Mouse (Mus musculus): ENCODE measurements around the gene Prps1.

The Prps1 gene
- long read RNA-seq, experiment 1, transcript Prps1-201 (7 exons, 1,965 nt): major isoform, 7 of 7 reads
- long read RNA-seq, experiment 1, partial matches to known transcripts: 0 of 7 reads
- long read RNA-seq, experiment 1, other reads (novel, unspliced or antisense): 0 of 7 reads
- long read RNA-seq, experiment 2, transcript Prps1-201 (7 exons, 1,965 nt): major isoform, 6 of 9 reads
- long read RNA-seq, experiment 2, partial matches to known transcripts: 0 of 9 reads
- long read RNA-seq, experiment 2, other reads (novel, unspliced or antisense): 3 of 9 reads

DNA sequence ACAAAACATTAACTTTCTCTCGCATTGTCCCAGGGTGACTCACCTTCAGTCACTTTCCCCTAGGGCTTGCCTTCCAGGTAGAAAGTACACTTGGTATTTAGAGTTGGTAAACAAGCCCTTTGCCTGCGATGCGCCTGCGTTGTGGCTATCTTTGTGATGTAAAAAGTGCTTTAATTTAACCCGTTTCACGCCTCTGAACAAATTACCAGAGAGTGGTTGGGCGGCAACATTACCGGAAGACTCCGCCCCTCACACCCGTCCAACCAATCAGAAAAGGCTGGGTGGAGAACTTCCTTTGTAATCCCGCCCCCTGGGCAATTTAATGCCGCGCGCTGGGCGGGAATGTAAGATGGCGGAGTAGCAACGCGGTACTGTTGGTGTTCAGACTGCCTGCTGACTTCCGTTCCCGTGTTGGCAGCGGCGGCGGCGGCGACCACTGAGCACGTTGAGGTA lies at the start of gene Prps1:
TSS of gene Prps1 (plus strand) at position 335 of the 453 bp plus-strand sequence.
- intact Hi-C loops (cut with DNase I): no loop called here

DNA sequence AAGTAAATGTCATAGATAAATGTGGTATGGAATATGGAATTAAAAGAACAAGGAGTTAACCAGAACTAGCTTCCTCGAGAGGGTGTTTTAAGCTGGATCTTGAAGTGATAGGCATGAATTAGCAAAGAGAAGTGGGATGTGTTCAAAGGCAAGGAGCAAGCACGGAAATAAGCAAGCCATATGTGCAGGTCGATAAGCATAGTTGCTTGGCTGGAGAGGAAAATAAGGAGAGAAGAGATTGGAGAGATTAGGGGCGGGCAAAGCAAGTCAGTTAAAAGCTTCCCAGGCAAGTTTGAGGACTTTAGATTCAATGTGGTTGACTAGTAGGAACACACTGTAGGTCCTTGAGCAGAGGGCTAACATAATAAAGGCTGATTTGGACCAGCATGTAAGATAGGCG lies 48.8 kb upstream of the Prps1 start:
- intact Hi-C loops (cut with DNase I): no loop called here

DNA sequence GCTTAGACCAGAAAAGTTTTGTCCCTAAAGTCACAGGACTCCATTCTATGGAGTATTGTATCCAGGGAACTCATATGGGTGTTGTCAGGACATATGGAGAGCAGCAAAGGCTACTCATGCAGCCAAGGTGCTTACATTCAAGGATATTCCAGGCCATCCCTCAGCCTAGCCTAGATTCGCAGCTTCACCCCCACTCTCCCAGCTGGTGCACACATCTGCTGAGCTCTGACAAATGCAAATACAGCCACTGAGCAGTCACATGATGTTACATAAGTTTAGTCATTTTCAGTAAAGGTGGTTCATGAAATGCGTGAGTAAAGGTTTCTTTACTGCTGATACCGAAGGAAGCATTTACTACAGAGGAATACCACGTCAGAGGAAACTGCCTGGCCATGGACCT lies 37.9 kb upstream of the Prps1 start:
- intact Hi-C loops (cut with DNase I): no loop called here

DNA sequence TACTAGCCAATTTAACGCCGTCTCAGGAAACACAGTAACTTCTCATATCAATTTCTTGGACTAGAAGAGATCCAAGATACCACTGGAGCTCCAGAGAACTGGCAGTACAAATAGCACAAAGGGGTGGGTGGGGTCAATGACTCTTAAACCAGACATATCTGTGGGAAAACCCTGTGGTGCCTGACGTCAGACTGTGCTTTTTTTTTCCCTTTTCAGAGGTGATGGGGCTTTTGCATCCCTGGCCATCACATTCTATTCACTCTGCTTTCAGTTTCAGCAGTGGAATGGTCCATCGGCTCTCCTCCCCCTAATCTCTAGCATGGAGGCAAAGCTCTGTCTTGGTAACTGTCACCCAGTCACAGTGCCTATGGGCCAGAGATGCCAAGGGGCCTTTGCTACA lies 29.3 kb upstream of the Prps1 start:
- intact Hi-C loops (cut with DNase I): no loop called here

DNA sequence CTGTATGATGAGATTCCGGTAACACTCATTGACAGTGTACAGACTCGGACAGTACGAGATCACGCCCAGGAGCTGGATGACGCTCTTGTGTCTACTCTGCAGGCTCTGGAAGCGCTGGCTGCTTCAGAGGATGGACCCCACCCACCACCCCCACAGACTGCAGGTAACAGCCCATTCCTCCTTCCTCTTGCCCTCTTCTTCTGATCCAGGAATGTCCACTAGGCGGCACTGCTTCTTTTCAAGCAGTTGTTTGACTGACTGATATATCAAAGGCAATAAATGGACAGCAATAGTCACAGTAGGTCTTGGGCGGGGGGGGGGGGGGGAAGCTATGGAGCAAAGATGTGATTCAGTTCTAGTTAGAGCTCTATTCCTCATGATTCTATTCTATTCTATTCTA lies 28.2 kb upstream of the Prps1 start:
- intact Hi-C loops (cut with DNase I): no loop called here

DNA sequence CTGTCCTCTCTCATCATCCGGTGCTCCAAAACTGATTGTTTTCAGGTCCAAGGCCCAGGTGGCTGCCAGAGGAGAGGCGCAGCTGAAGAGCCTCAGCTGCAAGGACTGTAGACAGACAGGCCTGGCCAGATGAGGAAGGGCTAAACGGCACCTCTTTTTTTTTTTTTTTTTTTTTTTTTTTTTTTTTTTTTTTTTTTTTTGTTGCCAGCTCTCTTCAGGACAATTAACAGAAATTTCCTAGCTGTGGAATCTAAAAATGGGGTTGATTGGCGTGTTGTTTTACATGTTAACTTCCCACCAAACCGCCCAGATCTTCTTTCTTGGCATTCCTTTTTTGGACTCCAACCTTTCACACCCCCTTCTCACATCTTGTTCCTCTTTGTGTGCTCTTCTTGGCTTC lies 26.4 kb upstream of the Prps1 start:
- intact Hi-C loops (cut with DNase I): no loop called here

DNA sequence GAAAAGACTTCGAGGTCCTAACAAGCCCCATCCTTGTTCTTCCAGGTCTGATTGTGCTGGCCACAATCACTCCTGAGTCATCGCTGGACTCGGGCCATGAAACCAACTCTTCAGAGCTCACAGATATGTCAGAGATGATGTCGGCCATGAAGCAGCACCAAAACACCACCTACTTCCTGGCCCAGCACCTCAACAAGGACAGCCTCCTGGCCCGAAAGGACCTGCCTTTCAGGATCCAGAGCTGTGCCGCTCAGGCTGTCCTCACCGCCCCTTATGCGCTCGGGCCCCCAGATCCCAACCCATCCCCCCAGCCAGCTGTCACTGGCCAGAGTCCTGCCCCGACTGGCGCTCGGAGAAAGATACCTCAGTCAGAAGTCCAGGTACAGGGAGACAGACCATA lies 25.9 kb upstream of the Prps1 start:
- intact Hi-C loops (cut with DNase I): no loop called here

DNA sequence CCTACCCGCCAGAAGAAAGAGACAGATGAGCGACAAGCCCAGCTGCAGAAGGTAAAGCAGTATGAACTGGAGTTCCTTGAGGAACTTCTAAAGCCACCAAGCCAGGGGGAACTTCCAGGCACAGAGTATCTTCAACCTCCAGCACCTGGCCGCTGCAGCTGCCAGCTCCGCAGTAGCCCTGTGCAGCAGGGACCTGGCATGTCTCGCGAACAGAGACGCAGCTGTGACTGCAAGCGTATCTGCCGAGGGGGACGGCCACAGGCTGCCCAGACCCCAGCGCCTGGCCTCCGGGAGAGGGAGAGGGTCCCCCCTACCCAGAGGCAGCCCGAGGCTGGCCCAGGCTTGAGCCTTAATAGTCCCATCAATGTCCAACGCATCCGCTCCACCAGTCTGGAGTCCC lies 24.4 kb upstream of the Prps1 start:
- intact Hi-C loops (cut with DNase I): no loop called here

DNA sequence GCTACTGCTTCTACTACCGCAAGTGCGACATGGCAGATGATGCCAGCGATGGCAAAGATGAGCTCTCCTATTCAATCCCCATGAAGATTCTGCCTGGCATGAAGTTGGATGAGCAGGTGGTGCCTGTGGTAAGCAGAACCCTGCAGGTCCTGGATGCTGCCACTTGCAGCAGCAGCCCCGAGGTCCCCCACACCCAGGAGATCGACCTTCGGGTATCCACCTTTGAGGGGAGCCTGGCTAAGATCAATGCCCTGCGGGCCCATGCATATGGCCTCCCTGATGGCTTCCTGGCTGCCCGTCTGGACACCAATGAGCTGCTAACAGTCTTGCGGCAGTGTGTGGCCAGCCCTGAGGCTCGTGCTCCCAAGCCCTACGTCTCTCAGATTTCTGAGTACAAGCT lies 23.6 kb upstream of the Prps1 start:
- intact Hi-C loops (cut with DNase I): no loop called here

DNA sequence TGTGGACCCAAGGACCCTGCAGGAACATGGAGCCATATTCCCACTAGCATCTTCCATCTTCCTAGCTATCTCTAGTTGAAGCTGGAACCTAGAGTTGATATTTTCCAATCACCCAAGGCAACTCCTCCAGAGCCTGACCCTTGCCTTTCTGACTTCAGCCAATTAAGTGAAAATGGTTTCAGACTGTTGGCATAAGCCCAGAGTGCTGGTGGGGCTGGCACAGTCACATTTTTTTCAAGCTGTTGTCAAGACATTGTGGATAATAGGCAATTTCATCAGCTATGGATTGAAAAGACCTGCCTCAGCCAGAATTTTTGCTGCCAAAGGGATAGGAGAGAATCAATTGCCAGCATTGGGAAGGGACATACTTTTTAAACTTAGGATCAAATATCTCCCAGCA lies 18.5 kb upstream of the Prps1 start:
- intact Hi-C loops (cut with DNase I): no loop called here

DNA sequence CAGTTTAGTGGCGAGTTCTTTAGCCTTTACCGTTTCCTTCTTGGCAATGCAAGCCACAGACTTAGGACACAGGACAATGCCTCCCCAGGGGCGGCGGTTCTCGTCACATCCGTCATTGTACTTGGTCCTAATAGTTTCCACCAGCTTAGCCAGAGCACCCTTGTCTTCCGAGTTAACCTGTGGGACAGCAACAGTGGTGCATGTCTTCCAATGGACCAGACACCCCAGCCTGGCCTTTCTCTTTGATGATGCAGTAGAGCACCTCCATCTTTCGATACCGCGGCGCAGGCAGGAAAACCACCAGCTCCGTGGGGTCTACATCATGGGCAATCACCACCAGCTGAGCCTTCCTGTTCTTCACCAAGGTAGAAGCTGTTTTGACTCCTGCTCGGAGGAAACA lies 10.9 kb upstream of the Prps1 start:
- intact Hi-C loops (cut with DNase I): no loop called here

DNA sequence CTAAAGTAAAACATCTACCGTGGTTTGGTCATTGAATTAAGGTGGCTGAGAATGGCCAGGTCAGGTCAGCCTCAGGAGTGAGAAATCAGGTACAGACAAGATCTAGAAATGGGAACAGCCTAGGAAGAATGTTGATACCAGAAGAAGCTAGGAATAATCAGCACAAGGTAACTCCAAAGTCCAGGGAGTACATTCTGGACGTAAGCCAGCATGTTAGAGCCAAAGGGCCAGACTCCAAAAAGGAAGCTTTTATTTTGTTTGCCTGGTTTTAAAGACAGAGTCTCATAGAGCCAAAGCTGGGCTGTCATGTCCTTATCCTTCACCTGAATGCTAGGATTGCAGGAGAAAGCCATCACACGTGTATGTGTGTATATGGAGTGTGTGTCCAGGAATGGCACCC lies 6.3 kb upstream of the Prps1 start:
- intact Hi-C loops (cut with DNase I): no loop called here

DNA sequence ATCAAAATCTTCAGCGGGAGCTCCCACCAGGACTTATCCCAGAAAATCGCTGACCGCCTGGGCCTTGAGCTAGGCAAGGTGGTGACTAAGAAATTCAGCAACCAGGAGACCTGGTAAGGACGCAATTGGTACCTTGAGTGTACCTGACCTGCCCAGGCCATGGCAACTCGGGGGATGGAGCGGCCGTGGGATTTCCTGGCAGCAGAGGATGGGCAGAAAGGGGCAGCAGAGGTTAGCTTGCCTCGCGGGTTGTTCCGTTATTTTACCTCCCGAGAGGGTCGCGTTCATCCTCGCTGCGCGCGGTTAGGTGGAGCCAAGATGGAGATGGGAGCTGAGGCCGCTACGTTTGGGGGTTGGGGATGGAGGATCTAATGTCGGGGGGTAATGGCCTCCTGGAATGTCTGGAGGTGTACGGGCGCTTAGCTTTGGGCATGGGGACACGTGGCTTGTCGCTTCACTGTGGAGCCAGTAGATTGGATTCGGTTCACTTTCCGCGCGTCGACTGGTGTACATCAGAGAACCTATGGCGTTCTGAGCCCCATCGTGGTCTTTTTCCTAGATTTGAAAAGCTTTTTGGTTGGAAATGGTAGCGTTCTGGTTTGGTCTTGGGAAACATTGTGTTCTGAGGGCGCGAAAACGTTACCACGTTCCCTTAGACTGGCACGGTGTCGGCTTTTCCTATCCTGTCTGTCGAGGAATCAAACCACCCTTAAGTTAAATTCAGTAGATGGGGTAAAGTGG lies 508 bp downstream of the Prps1 start:
- intact Hi-C loops (cut with DNase I): no loop called here

DNA sequence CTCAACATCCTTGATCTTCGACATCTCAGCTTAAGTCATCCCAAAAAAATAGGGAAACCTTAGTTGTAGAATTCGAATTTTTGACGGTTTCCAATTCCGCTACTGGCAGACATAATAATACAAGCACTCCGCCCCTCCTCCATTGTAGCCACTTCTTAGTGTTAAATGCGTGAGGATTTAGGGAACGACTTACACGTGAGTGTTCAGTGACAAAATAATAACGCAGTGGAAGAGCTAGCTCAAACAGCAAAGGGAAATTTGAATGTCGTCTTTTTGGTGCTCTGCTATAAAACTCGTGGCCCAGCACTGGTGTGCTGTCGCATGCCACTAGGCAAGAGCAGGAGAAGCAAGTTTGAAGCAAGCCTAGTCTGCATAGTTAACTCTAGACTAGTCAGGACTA lies 1.1 kb downstream of the Prps1 start:
- intact Hi-C loops (cut with DNase I): no loop called here

DNA sequence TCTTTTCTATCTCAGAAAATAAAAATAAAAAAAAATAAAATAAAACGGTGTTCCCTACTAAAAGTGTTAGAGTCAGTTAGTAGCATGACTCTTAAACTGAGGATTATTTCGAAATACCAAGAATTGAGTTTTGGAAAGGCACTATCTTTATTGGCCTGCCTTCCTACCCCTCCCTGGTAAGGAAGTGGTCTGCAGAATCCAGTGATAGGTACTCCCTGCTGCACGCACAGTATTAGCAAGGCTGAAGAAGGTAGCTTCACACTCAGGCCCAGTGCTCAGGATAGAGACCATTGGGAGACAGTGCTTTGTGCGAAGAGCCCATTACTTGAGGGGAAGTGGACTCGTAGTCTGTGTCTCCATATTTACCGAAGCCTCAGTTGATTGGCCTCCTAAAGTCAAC lies 21.8 kb downstream of the Prps1 start:
- intact Hi-C loops (cut with DNase I): no loop called here

DNA sequence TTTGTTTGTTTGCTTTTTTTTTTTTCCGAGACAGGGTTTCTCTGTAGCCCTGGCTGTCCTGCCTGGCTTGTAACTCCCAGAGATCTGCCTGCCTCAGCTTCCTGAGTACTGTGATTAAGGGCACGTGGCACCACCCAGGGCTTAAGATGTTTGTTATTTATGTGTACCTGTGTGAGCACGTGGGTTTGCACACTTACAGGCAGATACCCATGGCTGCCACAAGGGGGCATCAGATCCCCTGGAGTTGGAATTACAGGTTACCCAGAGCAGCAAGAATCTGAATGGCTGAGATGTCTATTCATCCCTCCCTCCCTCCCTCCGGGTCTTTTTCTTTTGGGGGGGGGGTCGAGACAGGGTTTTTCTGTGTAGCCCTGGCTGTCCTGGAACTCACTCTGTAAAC lies 22.8 kb downstream of the Prps1 start:
- intact Hi-C loops (cut with DNase I): no loop called here

DNA sequence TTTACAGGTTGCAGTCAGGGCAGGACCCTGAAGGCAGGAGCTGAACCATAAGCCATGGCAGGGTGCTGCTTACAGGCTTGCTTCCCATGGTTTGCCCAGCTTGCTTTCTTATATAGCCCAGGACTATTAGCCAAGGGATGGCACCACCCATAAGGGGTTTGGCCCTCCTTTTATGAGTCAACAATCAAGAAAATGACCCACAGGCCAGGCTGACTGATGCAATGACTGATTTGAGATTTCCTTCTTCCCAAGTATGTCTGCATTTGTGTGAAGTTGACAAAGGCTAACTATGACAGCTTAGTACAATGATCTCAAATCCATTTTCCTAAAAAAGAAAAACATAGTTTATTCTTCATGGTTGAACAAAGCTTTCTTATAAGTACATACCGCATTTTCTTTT lies 32.8 kb downstream of the Prps1 start:
- intact Hi-C loops (cut with DNase I): no loop called here

DNA sequence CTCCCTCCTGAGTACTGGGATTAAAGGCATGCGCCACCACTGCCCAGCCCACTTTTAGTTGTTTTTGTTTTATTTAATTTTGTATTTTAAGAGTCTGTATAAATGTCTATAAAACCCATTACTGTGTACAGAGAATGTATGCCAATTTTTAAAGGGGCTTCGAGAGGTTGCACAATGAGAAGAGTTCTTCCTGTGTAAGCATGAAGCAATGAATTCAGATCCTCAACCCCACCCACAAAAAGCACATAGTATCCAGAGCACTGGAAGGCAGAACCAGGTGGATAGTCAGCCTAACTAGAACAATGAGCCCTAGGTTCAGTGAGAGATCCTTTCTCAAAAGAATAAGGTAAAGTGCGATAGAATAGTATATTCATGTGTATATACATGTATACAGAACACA lies 33.8 kb downstream of the Prps1 start:
- intact Hi-C loops (cut with DNase I): loop anchor here (5.0 to 10.0 kb wide), 2 partner anchors 112 to 235 kb away; partner anchors contain the start of gene Tsc22d3

DNA sequence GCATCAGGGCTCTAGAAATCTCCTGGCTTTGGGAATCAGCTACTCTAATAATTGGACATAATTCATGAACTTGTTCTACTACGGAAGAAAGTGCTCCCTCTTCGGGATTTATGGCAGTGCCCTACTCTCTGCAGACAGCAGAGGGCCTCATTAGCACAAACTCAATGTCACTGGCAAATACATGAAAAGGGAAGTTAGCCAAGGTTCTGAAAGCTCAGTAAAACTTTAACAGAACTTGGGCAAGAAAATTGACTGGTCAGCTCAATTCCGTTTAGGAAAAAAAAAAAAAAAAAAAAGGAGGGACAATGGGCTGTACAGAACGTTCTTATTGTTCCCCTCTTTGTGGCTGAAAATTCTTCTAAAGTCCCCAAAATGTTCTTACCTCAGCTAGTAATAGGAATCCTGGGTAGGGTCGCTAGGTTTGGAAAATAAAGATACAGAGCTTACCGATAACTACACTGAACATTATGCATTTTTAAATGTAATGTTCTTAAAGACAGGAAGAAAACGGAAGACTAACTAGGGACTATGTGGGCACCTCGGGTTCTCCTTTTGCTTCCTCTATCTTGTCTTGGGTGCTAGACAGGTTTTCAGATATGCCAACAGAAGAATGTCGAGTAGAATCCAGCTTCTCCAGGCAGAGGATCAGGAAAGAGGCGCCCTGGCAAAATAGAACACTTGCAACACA lies 35.6 kb downstream of the Prps1 start:
- intact Hi-C loops (cut with DNase I): loop anchor here (5.0 to 10.0 kb wide), 2 partner anchors 110 to 233 kb away; partner anchors contain the start of gene Tsc22d3

DNA sequence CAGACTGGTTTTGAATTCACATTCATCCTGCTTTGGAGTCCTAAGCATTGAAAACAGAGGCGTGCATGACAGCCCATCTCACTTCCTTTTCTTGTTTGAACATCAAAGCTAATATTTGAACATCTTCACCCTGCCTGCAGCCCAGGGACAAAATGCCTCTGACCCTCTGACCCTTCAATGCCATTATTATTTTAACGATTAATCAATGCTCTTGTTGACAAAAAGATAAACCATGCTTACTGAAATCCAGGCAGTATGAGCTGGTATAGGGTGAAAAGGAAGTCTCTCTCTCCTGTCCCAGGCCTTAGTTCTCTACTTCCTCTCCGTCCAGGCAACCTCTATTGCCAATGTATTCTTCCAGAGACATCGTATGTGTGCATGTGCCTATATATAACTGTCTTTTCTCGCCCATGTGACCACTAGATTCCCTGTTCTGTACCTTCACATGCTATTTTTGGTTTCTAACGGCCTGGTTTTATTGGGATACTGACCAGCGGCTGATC lies 37.2 kb downstream of the Prps1 start:
- intact Hi-C loops (cut with DNase I): loop anchor here (5.0 to 10.0 kb wide), 2 partner anchors 109 to 231 kb away; partner anchors contain the start of gene Tsc22d3

DNA sequence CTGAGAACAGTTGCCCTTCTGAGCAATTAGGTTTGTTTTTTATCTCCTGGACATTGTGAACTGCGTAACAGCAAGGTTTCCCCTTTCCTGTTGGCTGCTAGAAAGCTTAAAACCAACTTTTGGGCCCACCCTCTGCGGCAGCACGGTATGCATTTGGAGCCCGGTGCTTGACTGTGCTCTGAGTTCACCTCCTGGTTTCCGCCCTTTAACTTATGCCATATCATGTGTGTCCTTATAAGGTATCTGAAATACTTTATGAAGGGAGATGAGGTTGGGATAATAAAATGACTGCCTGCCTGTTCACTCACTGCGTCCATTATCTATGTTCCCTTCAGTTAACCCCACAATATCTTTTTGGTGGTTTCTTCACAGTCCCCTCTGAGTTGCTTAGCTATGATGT lies 37.8 kb downstream of the Prps1 start:
- intact Hi-C loops (cut with DNase I): loop anchor here (5.0 to 10.0 kb wide), 2 partner anchors 108 to 231 kb away; partner anchors contain the start of gene Tsc22d3

DNA sequence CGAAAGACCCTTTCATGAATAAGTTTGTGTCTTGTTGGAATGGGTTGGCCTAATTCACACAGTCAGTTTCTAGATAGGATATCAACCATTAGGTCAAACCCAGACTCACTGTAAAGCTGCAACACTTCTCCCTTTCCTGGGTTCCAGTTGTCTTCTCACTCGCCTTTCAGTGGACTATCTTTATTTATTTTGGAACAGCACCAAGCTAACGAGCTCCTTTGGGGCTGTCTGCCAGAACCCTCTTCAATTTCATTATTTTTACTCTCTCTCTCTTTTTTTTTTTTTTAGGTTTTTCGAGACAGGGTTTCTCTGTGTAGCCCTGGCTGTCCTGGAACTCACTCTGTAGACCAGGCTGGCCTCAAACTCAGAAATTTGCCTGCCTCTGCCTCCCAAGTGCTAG lies 42.0 kb downstream of the Prps1 start:
- intact Hi-C loops (cut with DNase I): loop anchor here (10.0 kb wide), 1 partner anchor 226 kb away; no protein-coding TSS in a partner anchor

Data from adrenal gland (tissue).